Mouse (Mus musculus): ENCODE data around the gene Atp2a1.

GRCm38 (mm10) chr7:126467834-126468627, 5.1 kb upstream of the Atp2a1 start:
- no peak for TF ChIP-seq HCFC1 (IDR thresholded peaks at IDR 0.05; ENCODE audit: low read depth, low read length)
- TF ChIP-seq CTCF (conservative IDR thresholded peaks at IDR 0.05 in 1 of 2, IDR thresholded peaks at IDR 0.05 in 1 of 2; ENCODE audit: low read depth in 2 of 2, low read length in 2 of 2), result no peak
- no peak for TF ChIP-seq MAFK (IDR thresholded peaks at IDR 0.05; ENCODE audit: insufficient replicate concordance, low read length)
- no peak for TF ChIP-seq CHD2 (IDR thresholded peaks at IDR 0.05; ENCODE audit: low read length)
- TF ChIP-seq MAX (IDR thresholded peaks at IDR 0.05; ENCODE audit: low read length), result no peak
- no peak for TF ChIP-seq KAT2A (IDR thresholded peaks at IDR 0.05; ENCODE audit: insufficient replicate concordance, low read length)
- TF ChIP-seq RAD21 (IDR thresholded peaks at IDR 0.05; ENCODE audit: low read depth, low read length), result no peak
- no peak for TF ChIP-seq PAX5 (IDR thresholded peaks at IDR 0.05; ENCODE audit: low read length)
- TF ChIP-seq ZKSCAN1 (IDR thresholded peaks at IDR 0.05; ENCODE audit: borderline replicate concordance, low read depth, low read length), result no peak

All from CH12.LX (cell line).